Mouse (Mus musculus) thymus, adult 18-20 months (tissue): ENCODE measurements around the gene Palm2.

Source experiments
- DNase-seq, 2 experiments: peaks; one replicate each; pipeline ENCODE4 v3.0.0; 2022; ENCODE audit warnings: mixed read lengths in 2 of 2

Gene Palm2

DNA sequence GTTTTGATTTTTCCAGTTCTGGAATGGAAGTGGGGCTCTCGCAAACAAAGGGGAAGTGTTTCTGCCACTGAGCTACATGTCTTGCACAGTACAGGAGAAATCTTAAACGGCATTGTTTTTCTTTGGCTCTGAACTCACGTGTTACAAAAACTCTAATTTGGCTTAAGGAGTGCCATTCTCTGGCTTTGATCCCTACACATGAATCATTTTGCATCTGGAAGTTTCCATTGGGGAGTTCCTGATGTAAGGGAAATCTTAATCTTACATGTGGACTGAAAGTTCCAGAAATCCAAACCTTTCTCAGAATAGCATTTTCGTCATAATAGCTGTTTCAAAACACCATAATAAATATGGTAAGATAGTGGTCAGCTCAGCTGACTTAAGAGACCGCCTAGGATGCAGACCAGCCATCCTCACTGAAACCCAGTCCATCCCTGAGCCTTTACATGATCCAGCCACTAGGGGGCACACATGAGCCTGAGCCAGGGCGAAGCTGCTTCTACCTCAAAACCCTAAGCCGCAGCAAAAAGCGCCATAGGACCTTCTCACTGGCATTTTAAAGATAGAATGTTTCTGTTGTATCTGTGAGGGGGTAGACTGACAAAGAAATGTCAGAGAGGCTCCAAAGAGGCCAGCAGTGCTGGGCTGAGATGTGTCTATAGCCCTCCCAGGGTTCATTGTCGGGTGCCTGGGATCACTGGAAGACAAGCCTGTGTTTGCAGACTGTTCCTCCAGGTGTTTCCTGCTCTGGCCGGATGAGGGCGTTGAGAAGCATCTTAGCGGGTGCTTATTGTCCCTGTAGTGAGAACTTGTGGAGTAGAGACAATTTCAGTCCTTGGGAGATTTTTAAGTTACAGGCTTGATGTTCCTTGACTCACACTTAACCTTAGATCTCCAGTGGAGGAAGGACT lies 239.2 kb downstream of the Palm2 start:
- DNase-seq, result peak; percentile 69 to 79

- DNase-seq, result no peak
Observed at GRCm38 (mm10) chr4:57674351-57674750, 240.3 kb downstream of the Palm2 start.

DNA sequence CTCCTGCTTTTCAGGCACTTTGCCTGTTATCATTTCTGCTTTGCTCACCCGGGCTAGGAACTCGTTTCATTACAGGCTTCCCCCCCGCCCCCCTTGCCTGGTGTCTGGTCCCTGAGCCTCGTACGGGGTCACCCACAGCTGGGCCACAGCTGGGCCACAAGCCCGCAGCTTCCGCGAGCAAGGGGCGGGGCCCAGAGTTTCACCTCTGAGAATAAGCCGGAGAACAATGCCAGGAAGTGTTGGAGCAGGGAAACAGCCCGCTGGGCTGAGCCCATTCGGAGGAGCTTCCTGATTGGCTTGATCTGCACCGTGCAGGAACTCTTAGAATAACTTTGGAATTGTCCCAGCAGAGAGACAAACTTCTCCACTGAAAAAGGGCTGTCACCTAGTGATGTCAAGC lies 241.3 kb downstream of the Palm2 start:
- DNase-seq, result peak; percentile 48 to 64

- DNase-seq, result no peak
Observed at GRCm38 (mm10) chr4:57677916-57678315, 243.9 kb downstream of the Palm2 start.

- no peak for DNase-seq
Observed at GRCm38 (mm10) chr4:57678991-57679457, 245.0 kb downstream of the Palm2 start.

- no peak for DNase-seq
Observed at GRCm38 (mm10) chr4:57680186-57680585, 246.1 kb downstream of the Palm2 start.

DNA sequence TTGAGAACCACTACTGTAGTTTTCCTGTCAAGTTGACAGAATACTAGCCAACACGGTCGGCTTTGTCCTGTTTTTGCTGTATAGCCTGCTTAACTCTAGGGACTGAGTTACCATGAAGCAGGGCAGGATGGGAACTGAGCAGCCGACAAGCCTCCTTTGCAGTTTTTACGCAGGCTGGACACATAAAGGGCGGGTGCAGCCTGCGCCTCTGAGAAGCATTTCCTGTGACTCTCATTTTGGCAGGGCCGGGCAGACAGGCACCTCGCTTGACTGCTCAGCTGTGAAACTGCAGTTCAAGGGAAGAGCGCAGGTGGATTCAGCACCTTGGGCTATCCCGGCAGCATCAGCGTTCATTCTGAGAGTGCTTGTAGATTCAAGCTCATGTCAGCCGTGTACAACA lies 247.5 kb downstream of the Palm2 start:
- DNase-seq, result peak; percentile 56 to 72

GRCm38 (mm10) chr4:57682341-57682740 lies 248.3 kb downstream of the Palm2 start:
- DNase-seq, result no peak

GRCm38 (mm10) chr4:57682944-57683343 lies 248.9 kb downstream of the Palm2 start:
- DNase-seq, result no peak

DNA sequence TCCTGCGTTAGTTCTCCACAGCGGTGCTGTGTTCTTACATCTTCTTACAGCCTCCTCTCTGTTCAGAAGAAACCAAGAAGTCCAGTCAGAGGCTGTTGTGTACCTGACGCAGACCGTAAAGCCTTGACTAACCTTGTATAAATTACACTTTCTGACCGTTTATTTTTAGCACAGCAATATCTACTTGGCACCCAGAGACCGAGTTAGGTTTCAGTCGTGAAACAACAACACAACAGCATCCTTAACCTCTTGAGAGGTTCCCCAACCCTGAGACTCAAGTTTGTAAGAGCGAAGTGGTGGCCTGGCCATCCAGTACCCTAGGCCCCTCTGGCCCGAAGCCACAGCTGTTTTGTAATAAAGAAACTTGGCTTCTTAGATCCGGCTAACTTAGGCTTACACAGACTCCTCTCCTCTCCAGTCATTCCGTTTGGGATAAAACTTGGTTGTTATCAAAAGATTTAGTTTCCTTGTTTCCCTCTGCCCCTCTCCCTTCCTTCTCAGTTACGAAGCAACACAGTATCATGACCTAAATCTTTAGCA lies 250.7 kb downstream of the Palm2 start:
- no peak for DNase-seq

DNA sequence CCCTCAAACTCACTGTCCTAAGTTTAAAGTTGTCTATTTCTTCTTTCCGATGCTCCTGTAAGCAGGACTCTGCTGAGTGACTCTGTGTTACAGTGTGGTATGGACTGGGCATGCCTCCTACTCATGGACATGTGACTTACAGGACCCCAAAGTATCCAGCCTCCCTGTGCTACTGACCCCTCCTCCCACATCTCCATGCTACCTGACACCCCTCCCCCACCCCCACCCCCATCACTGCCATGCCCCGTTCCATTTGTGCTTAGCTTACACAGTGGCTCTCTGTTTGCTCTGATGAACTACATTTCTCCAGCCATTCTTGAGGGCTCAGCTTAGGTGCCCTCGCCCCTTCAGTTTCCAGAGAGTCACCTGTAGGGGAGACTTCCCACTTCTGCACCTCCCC lies 252.7 kb downstream of the Palm2 start:
- DNase-seq, result no peak

- no peak for DNase-seq
Observed at GRCm38 (mm10) chr4:57687583-57687982, 253.5 kb downstream of the Palm2 start.

- DNase-seq, result no peak
Observed at GRCm38 (mm10) chr4:57688131-57688530, 254.1 kb downstream of the Palm2 start.

DNA sequence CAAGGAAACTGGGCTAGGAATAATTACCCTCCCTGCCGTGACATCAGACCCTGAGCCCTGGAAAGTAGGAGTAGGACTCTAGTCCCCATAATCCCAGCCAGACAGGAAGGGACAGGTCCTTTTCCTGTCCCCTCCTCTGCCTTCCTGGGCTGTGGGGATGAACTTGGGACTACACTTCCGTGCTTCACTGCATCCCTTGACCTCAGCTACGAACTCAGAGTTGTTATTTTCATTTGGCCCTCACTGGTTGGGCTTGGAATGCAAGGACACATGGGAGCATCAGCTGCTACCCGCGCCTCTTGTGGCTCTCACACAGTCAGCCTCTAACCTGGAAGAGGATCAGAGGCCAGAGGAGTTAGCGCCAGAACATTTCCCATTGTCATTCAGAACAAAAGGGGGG lies 256.0 kb downstream of the Palm2 start:
- no peak for DNase-seq

GRCm38 (mm10) chr4:57690805-57691204 lies 256.8 kb downstream of the Palm2 start:
- no peak for DNase-seq

DNA sequence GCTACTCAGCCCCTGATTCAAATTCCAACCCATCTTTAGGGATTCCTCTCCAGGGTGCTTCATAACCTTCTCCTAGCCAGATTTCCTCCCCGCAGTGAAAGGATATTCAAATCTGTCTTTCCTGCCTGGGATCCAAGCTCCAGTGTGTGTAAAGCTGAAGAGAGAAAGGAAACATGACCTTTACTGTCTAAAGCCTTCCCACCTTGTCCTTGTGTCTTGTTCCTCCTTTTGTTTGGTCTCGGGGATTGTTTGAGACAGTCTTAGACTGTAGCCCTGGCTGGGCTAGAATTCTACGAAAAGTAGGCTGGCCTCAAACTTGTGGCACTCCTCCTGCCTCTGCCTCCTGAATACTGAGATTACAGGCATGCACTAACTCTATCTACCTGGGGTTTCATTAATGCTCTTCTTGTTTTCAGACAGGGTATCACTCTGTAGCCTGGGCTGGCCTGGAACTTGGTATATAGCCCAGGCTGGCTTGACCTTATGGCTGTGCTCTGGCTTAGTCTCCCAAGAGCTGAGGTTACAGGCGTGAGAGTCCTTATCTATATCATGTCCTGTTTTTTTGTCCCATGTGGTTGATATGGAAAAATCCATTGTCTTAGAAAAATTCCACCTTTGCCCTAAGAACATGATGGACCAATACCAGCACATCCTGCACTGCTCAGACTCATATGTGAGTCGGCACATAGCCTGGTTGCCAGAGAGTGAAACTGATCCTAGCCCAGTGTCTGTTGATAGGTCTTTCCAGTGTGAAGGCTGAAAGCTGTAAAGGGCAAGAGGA lies 260.5 kb downstream of the Palm2 start:
- no peak for DNase-seq

- no peak for DNase-seq
Observed at GRCm38 (mm10) chr4:57696955-57697354, 262.9 kb downstream of the Palm2 start.

DNA sequence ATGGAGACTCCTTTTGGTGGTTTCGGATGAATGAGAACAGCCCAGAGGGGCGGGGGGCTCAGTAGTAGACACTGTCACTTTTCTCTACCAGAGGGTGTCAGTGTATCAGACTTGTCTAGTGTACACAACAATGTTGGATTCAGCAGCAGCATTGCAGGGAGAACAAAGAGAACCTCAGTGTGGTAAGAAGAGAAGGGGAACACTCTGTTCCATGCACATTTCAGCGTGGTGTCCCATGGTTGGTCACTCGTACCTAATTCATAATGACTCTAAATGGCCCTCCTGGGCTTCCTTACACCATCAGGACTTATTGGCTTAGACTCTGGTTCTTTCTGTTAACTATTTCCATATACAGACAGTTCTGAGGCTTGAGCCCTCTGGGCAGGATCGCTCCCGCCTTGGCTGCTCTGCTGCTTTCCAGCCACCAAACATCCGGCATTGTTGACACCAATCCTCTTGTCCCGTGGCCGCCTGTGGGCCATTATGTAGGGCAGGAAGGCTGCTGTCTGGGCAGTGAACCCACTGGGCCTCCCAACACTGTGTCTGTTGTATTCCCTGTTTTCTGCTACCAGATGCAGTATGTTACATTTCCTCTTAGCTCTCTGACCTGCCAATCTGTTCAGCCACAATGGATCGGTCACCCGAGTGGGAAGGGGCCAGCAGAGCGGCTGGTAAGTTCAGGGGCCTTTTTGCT lies 264.0 kb downstream of the Palm2 start:
- DNase-seq, result no peak

DNA sequence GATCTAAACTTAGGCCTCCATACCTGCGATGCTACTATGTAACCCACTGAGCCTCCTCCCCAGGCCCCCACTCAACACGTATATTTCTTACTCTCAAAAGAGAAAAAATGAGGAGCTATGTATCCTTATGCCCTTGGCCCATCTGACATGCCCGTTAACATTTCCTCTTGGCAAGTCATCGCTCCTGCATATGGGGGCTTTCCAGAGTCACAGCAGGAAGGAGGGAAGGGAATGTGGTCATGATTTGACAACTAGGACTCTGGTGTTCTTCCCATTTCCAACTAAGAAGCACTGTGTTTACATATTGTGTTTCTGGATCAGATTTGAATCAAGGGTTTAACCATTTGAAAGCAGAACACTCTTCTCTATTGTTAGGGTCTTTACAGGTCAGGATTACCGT lies 267.5 kb downstream of the Palm2 start:
- no peak for DNase-seq

DNA sequence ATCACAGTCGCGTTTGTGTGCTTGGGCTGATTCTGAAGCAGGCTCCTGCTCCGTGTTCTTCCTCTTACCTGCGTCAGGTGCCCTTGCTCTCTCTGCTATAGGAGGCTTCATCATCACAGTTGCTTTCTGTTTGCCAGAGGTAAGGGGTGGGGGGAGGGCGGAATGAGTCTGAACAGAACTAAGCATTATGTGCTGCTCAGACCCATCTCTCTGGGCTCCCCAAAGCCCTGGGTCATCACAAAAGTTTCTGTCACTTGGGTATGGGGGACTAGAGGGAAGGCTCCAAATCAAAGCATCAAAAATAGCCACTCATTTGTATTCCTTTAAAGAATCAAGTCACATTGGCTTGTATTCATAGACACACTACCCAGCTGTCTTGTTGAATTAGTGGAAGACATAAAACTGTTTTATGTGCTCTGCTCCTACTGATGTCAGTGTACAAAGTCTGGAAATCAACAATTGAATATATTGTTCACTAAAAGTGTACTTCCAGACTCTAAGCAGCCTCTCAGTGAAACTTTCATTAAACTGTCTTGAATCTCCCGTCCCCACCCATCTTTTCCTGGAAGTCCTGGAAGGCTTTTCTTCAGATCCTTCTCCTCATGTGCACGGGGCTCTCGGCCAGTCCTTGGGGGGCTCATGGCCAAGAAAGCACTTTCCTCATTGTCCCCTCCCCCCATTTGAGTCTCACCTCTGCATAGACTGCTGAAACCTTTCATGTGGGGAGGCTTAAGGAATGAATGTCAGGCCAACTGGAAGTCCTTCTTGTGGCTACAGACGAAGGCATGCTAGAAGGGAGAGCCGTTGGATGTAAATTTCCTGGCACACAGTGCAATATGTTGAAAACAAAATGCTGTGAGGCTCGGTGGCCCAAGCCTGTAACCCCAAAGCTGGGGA lies 269.8 kb downstream of the Palm2 start:
- no peak for DNase-seq

DNA sequence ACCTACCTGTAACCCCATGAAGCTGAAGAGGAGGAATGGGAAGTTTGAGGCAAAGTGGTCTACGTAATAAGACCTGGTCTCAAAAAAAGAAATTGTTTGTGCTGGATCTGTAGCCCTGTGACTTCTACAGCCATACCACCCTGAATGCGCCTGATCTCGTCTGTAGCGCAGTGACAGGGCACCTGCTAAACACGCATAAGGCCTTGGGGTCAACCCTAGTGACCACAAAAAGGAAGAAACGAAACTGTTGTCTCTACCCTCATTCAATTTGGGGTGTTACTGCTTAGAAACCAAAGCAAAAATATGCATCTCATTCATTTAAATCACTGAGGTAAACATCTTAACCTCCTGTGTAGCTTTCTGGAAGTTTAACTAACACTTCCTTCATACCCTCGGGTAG lies 270.5 kb downstream of the Palm2 start:
- DNase-seq, result no peak

DNA sequence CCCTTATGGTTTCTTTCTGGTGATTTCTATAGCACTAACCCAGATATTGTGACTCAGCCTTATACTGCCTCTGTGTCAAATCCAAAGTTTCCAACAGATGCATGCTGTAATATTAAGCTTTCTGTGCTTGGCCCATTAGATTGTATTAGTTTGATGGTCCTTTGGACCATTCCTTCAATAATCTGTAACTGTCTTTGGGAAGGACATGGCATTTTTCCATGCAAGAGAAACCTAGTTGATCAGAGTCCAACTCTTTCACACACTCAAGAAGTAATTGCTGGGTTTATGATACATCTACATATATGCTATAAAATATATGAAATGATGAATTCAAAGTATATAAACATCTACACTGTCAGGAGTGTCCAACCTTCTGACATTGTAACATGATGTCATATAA lies 281.8 kb downstream of the Palm2 start:
- no peak for DNase-seq
